Comparison of ENCODE assay signal across 28 mouse cellular contexts in the genomic region with DNA sequence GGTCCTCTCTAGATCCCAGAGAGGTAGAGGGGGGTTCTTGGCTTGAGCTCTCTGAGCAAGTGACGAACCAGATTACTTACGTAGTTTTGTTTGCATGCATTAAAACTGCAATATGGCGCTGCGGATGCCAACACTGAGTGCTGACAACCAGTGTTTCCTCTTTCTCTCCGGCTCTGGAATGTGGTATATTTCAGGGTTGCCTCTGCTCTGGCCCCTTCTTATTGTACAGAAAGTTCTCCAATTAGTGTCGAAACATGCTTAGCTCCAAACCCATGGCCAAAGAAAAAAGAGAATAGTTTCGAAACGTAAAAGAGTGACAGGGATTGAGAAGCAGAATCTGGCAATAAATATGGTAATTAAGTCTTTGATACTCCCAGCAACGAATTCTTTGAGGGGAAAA.
A peak's percentile ranks its signal among the peaks of the same experiment; 100 is the strongest.
DNase-seq lines count a peak whose midpoint lies in the region; ATAC-seq and TF ChIP-seq lines count a peak whose summit lies in the region.
"Had no signal": no experiment of that assay in that cellular context is flagged by ENCODE, and none has a peak within 500 bp of the region (broad histone marks: within the 10 kb centered on the region; RNA-seq: fewer than 3 reads in every experiment).

No protein-coding gene starts in this region.

- H3K27ac ChIP-seq in kidney, postnatal 0 days = peak overlapping the region; percentile 56; the same call in 1 of the 2 replicates
- peak overlapping the region; percentile 62 for H3K27ac ChIP-seq in forebrain, embryonic 10.5 days
- 0 out of 2 replicates have a peak overlapping the region, but pooled peaks have one; percentile 0 for H3K27ac ChIP-seq in forebrain, embryonic 13.5 days
- no peak overlapping the region for H3K27ac ChIP-seq in limb, embryonic 10.5 days
- H3K27ac ChIP-seq: embryonic facial prominence, embryonic 10.5 days; embryonic facial prominence, embryonic 15.5 days; heart, embryonic 13.5 days; hindbrain, embryonic 10.5 days; hindbrain, embryonic 15.5 days; left cerebral cortex, adult 2 months; limb, embryonic 13.5 days; lung, embryonic 15.5 days; midbrain, embryonic 12.5 days; neural tube, embryonic 12.5 days had no signal

- TF ChIP-seq CTCF in kidney, postnatal 0 days (IDR thresholded peaks at IDR 0.05; ENCODE audit: low read depth) = no peak

- H3K4me2 ChIP-seq in kidney, postnatal 0 days (ENCODE audit: low read length) = peak overlapping the region; percentile 19; the same call in 1 of the 2 replicates
- peak overlapping the region; percentile 27; the same call in 1 of the 2 replicates for H3K4me2 ChIP-seq in forebrain, embryonic 13.5 days
- H3K4me2 ChIP-seq: embryonic facial prominence, embryonic 15.5 days; heart, embryonic 13.5 days; hindbrain, embryonic 15.5 days; limb, embryonic 13.5 days; liver, embryonic 11.5 days; lung, embryonic 15.5 days; midbrain, embryonic 12.5 days; neural tube, embryonic 12.5 days had no signal

- no peaks in the 10 kb centered on the region for H3K9me3 ChIP-seq in kidney, postnatal 0 days (replicated peaks; ENCODE audit: low read length)
- no peaks in the 10 kb centered on the region for H3K9me3 ChIP-seq in forebrain, embryonic 10.5 days
- no peaks in the 10 kb centered on the region for H3K9me3 ChIP-seq in forebrain, embryonic 13.5 days (replicated peaks)
- no peaks in the 10 kb centered on the region for H3K9me3 ChIP-seq in limb, embryonic 10.5 days (replicated peaks)
- H3K9me3 ChIP-seq: embryonic facial prominence, embryonic 10.5 days; embryonic facial prominence, embryonic 15.5 days; heart, embryonic 13.5 days; hindbrain, embryonic 10.5 days; hindbrain, embryonic 15.5 days; limb, embryonic 13.5 days; lung, embryonic 15.5 days; megakaryocyte, embryonic 14.5 days; midbrain, embryonic 12.5 days; neural tube, embryonic 12.5 days had no signal

- intact Hi-C loops in heart, postnatal 10 days (cut with DNase I) = no loop called here

- no peaks in the 10 kb centered on the region for H3K4me1 ChIP-seq in kidney, postnatal 0 days (replicated peaks; ENCODE audit: insufficient read depth, low read length)
- H3K4me1 ChIP-seq in forebrain, embryonic 10.5 days = peaks cover 32% of the 10 kb centered on the region
- peaks cover 7% of the 10 kb centered on the region for H3K4me1 ChIP-seq in forebrain, embryonic 13.5 days
- H3K4me1 ChIP-seq in limb, embryonic 10.5 days = 0 out of 2 replicates have a peak, but pooled peaks cover 2% of the 10 kb centered on the region
- H3K4me1 ChIP-seq: embryonic facial prominence, embryonic 15.5 days; heart, embryonic 13.5 days; hindbrain, embryonic 15.5 days; lung, embryonic 15.5 days; megakaryocyte, embryonic 14.5 days; midbrain, embryonic 12.5 days; neural tube, embryonic 12.5 days had no signal

- peak; percentile 25; the same call in 1 of the 2 replicates for ATAC-seq in kidney, postnatal 0 days (replicated peaks; ENCODE audit: low FRiP score, low read depth)
- ATAC-seq in forebrain, embryonic 13.5 days = peak; percentile 87
- ATAC-seq: activated CD4-positive, CD25-positive, alpha-beta regulatory T cell, adult 4 months; inflammation-experienced regulatory T-cells, adult 6 months had no signal

- no peak overlapping the region for H3K9ac ChIP-seq in kidney, postnatal 0 days (ENCODE audit: low read depth, low read length)
- H3K9ac ChIP-seq in forebrain, embryonic 13.5 days = no peak overlapping the region
- H3K9ac ChIP-seq: embryonic facial prominence, embryonic 15.5 days; heart, embryonic 13.5 days; hindbrain, embryonic 15.5 days; limb, embryonic 13.5 days; lung, embryonic 15.5 days; midbrain, embryonic 12.5 days; neural tube, embryonic 12.5 days had no signal

- DNase-seq in kidney, postnatal 0 days (ENCODE audit: low spot score) = no peak
- no peak for DNase-seq in kidney, adult 18-20 months
- DNase-seq in forebrain, embryonic 10.5 days (ENCODE audit: extremely low spot score, low spot score) = no peak
- DNase-seq in limb, embryonic 10.5 days (ENCODE audit: low spot score) = no peak
- DNase-seq in heart, postnatal 10 days = no peak
- DNase-seq: adrenal gland, adult 2 months; adrenal gland, postnatal 36 days; B cell, adult 2 months; cerebellum, adult 8-10 months; cerebellum, postnatal 25 days; heart, postnatal 14 days; lung, postnatal 36 days had no signal

- WGBS in kidney, postnatal 0 days = 48% methylated on average over 9 of the region's 9 CpGs
- 59% methylated on average over 9 of the region's 9 CpGs for WGBS in forebrain, embryonic 10.5 days
- 18% methylated on average over 9 of the region's 9 CpGs for WGBS in forebrain, embryonic 13.5 days
- 84% methylated on average over 9 of the region's 9 CpGs for WGBS in limb, embryonic 10.5 days

- H3K36me3 ChIP-seq in kidney, postnatal 0 days (ENCODE audit: insufficient read depth, low read length) = no peaks in the 10 kb centered on the region
- no peaks in the 10 kb centered on the region for H3K36me3 ChIP-seq in forebrain, embryonic 10.5 days (replicated peaks)
- H3K36me3 ChIP-seq in forebrain, embryonic 13.5 days (ENCODE audit: poor library complexity, severe bottlenecking) = no peaks in the 10 kb centered on the region
- H3K36me3 ChIP-seq in limb, embryonic 10.5 days = no peaks in the 10 kb centered on the region
- H3K36me3 ChIP-seq: embryonic facial prominence, embryonic 10.5 days; embryonic facial prominence, embryonic 15.5 days; heart, embryonic 13.5 days; hindbrain, embryonic 10.5 days; hindbrain, embryonic 15.5 days; limb, embryonic 13.5 days; lung, embryonic 15.5 days; midbrain, embryonic 12.5 days; neural tube, embryonic 12.5 days had no signal

- H3K27me3 ChIP-seq in kidney, postnatal 0 days (ENCODE audit: insufficient read depth, low read length) = no peaks in the 10 kb centered on the region
- H3K27me3 ChIP-seq in forebrain, embryonic 10.5 days (ENCODE audit: poor library complexity, severe bottlenecking) = no peaks in the 10 kb centered on the region
- no peaks in the 10 kb centered on the region for H3K27me3 ChIP-seq in forebrain, embryonic 13.5 days
- H3K27me3 ChIP-seq in limb, embryonic 10.5 days (ENCODE audit: low read depth, poor library complexity, severe bottlenecking) = no peaks in the 10 kb centered on the region
- H3K27me3 ChIP-seq: embryonic facial prominence, embryonic 15.5 days; heart, embryonic 13.5 days; hindbrain, embryonic 15.5 days; limb, embryonic 13.5 days; lung, embryonic 15.5 days; megakaryocyte, embryonic 14.5 days; midbrain, embryonic 12.5 days; neural tube, embryonic 12.5 days had no signal

- no peak overlapping the region for H3K4me3 ChIP-seq in kidney, postnatal 0 days (replicated peaks; ENCODE audit: low read depth, low read length)
- H3K4me3 ChIP-seq in forebrain, embryonic 10.5 days = no peak overlapping the region
- no peak overlapping the region for H3K4me3 ChIP-seq in forebrain, embryonic 13.5 days
- no peak overlapping the region for H3K4me3 ChIP-seq in limb, embryonic 10.5 days
- H3K4me3 ChIP-seq: embryonic facial prominence, embryonic 10.5 days; embryonic facial prominence, embryonic 15.5 days; heart, embryonic 13.5 days; hindbrain, embryonic 10.5 days; hindbrain, embryonic 15.5 days; left cerebral cortex, adult 2 months; limb, embryonic 13.5 days; lung, embryonic 15.5 days; megakaryocyte, embryonic 14.5 days; midbrain, embryonic 12.5 days; myocyte; neural tube, embryonic 12.5 days had no signal
